ENCODE assay signal across 8 mouse cellular contexts in genomic region chr7:102267601-102268394, GRCm38 (mm10). TPM values are rescaled to one million over a fixed set of nuclear protein-coding genes. Genes with fewer than 3 reads are reported as not detected.
DNase-seq lines count a peak whose midpoint lies in the region; ATAC-seq and TF ChIP-seq lines count a peak whose summit lies in the region.

Stim1 (plus strand) TSS chr7:102267806.

- TF ChIP-seq CTCF in gastrocnemius, adult 2 months (IDR thresholded peaks at IDR 0.05) = no peak
- no peak for TF ChIP-seq CTCF in midbrain, postnatal 0 days (IDR thresholded peaks at IDR 0.05)

- WGBS in kidney, embryonic 15.5 days = under 1% methylated on average over 64 of the region's 73 CpGs
- under 1% methylated on average over 56 of the region's 73 CpGs for WGBS in hindbrain, embryonic 15.5 days
- WGBS in limb, embryonic 13.5 days = under 1% methylated on average over 63 of the region's 73 CpGs
- under 1% methylated on average over 62 of the region's 73 CpGs for whole genome bisulfite sequencing in midbrain, postnatal 0 days

- H3K4me1 ChIP-seq in kidney, embryonic 15.5 days = peaks cover 10% of the 10 kb centered on the region
- H3K4me1 ChIP-seq in hindbrain, embryonic 15.5 days (replicated peaks) = peaks cover 20% of the 10 kb centered on the region
- H3K4me1 ChIP-seq in limb, embryonic 13.5 days = peaks cover 11% of the 10 kb centered on the region
- peaks cover 12% of the 10 kb centered on the region for H3K4me1 ChIP-seq in midbrain, postnatal 0 days (ENCODE audit: insufficient read depth, low read length)

- ATAC-seq in kidney, embryonic 15.5 days (replicated peaks; ENCODE audit: low FRiP score) = peak; percentile 96
- ATAC-seq in common myeloid progenitor, adult 5-6 weeks (replicated peaks; ENCODE audit: low read depth, poor library complexity, severe bottlenecking) = peak; percentile 33
- ATAC-seq in hindbrain, embryonic 15.5 days (ENCODE audit: low FRiP score, low read depth) = peak; percentile 86
- peak; percentile 91 for ATAC-seq in limb, embryonic 13.5 days (ENCODE audit: low FRiP score, low read depth)
- ATAC-seq in midbrain, postnatal 0 days (ENCODE audit: low FRiP score) = peak; percentile 84

- DNase-seq in kidney, adult 18-20 months = no peak
- peak; percentile 88 for DNase-seq in gastrocnemius, adult 2 months
- peak; percentile 30 for DNase-seq in midbrain, postnatal 0 days (ENCODE audit: low spot score)
- peak; percentile 60 for DNase-seq in spleen, postnatal 14 days (ENCODE audit: low spot score in 2 of 2)

- H3K9ac ChIP-seq in kidney, embryonic 15.5 days = peak within 1 kb of the TSS; percentile 78
- peak within 1 kb of the TSS; percentile 68 for H3K9ac ChIP-seq in hindbrain, embryonic 15.5 days
- H3K9ac ChIP-seq in limb, embryonic 13.5 days = peak within 1 kb of the TSS; percentile 82
- peak within 1 kb of the TSS; percentile 77 for H3K9ac ChIP-seq in midbrain, postnatal 0 days (replicated peaks; ENCODE audit: low read length, poor library complexity, severe bottlenecking)

- no peaks in the 10 kb centered on the region for H3K9me3 ChIP-seq in kidney, embryonic 15.5 days (replicated peaks)
- no peaks in the 10 kb centered on the region for H3K9me3 ChIP-seq in hindbrain, embryonic 15.5 days
- H3K9me3 ChIP-seq in limb, embryonic 13.5 days = no peaks in the 10 kb centered on the region
- no peaks in the 10 kb centered on the region for H3K9me3 ChIP-seq in midbrain, postnatal 0 days (ENCODE audit: low read length)

- H3K27me3 ChIP-seq in kidney, embryonic 15.5 days = peaks cover 15% of the 10 kb centered on the region
- H3K27me3 ChIP-seq in hindbrain, embryonic 15.5 days = no peaks in the 10 kb centered on the region
- H3K27me3 ChIP-seq in limb, embryonic 13.5 days = no peaks in the 10 kb centered on the region
- no peaks in the 10 kb centered on the region for H3K27me3 ChIP-seq in midbrain, postnatal 0 days (ENCODE audit: insufficient read depth, low read length)

- H3K4me2 ChIP-seq in kidney, embryonic 15.5 days = peak within 1 kb of the TSS; percentile 96
- H3K4me2 ChIP-seq in hindbrain, embryonic 15.5 days = peak within 1 kb of the TSS; percentile 79
- peak within 1 kb of the TSS; percentile 92 for H3K4me2 ChIP-seq in limb, embryonic 13.5 days (replicated peaks)
- peak within 1 kb of the TSS; percentile 94 for H3K4me2 ChIP-seq in midbrain, postnatal 0 days (ENCODE audit: low read depth, low read length, poor library complexity, severe bottlenecking)

- peak within 1 kb of the TSS; percentile 87 for H3K4me3 ChIP-seq in kidney, embryonic 15.5 days (replicated peaks)
- H3K4me3 ChIP-seq in gastrocnemius, adult 2 months = peak within 1 kb of the TSS; percentile 95
- H3K4me3 ChIP-seq in hindbrain, embryonic 15.5 days = peak within 1 kb of the TSS; percentile 69
- peak within 1 kb of the TSS; percentile 81 for H3K4me3 ChIP-seq in limb, embryonic 13.5 days
- peak within 1 kb of the TSS; percentile 87 for H3K4me3 ChIP-seq in midbrain, postnatal 0 days (ENCODE audit: low read depth, low read length)

- peak within 1 kb of the TSS; percentile 56 for H3K27ac ChIP-seq in kidney, embryonic 15.5 days
- peak within 1 kb of the TSS; percentile 99 for H3K27ac ChIP-seq in gastrocnemius, adult 2 months
- peak within 1 kb of the TSS; percentile 58; the same call in 1 of the 2 replicates for H3K27ac ChIP-seq in hindbrain, embryonic 15.5 days (replicated peaks)
- H3K27ac ChIP-seq in limb, embryonic 13.5 days = peak within 1 kb of the TSS; percentile 65; the same call in 1 of the 2 replicates
- H3K27ac ChIP-seq in midbrain, postnatal 0 days (ENCODE audit: low read depth, low read length) = peak within 1 kb of the TSS; percentile 63; the same call in 1 of the 2 replicates

- intact Hi-C loops in gastrocnemius, adult 2 months (cut with DNase I) = loop anchor here (1.0 to 5.0 kb wide), 2 partner anchors 100 to 150 kb away; no protein-coding TSS in a partner anchor

- no peaks in the 10 kb centered on the region for H3K36me3 ChIP-seq in kidney, embryonic 15.5 days
- no peaks in the 10 kb centered on the region for H3K36me3 ChIP-seq in hindbrain, embryonic 15.5 days
- no peaks in the 10 kb centered on the region for H3K36me3 ChIP-seq in limb, embryonic 13.5 days
- no peaks in the 10 kb centered on the region for H3K36me3 ChIP-seq in midbrain, postnatal 0 days (ENCODE audit: insufficient read depth, low read length)

RNA-seq across cellular contexts. Expression of gene Stim1, which starts in this region (rescaled TPM):
- polyA plus RNA-seq in kidney, embryonic 15.5 days (2015; fragmentation: Nextera tagmentation; extraction: Ambion mirVana) = 14.8 and 16.2 TPM in 2 replicates
- total RNA-seq in common myeloid progenitor, adult 5-6 weeks (2017) = 20.5 and 41.0 TPM in 2 replicates
- total RNA-seq in gastrocnemius, adult 2 months (2021) = 100 to 1,000 TPM; 156 to 196 TPM
- 13.6 and 15.1 TPM in 2 replicates for polyA plus RNA-seq in hindbrain, embryonic 15.5 days (2015; fragmentation: Nextera tagmentation; extraction: Ambion mirVana)
- polyA plus RNA-seq in limb, embryonic 13.5 days (2015; fragmentation: Nextera tagmentation; extraction: Ambion mirVana) = 23.7 and 25.2 TPM in 2 replicates
- 26.6 and 30.7 TPM in 2 replicates for total RNA-seq in midbrain, postnatal 0 days (2014; rRNA removed)
- polyA plus RNA-seq in midbrain, postnatal 0 days (2015; fragmentation: Nextera tagmentation; extraction: Ambion mirVana) = 15.4 and 17.1 TPM in 2 replicates

Comparison
In these comparisons a context has a peak if more than half of its experiments do, and no peak if none do; other contexts are left out.
1. ATAC-seq: peak in every context shown above with its lines; median percentile 96 in kidney, embryonic 15.5 days; 91 in limb, embryonic 13.5 days; 86 in hindbrain, embryonic 15.5 days; 84 in midbrain, postnatal 0 days; 33 in common myeloid progenitor, adult 5-6 weeks.